Mouse (Mus musculus) E14TG2a.4 (cell line): ENCODE data around the gene Rab40c.

Source experiments
- CTCF ChIP-seq: conservative IDR thresholded peaks from 2 replicates; pipeline ENCODE4 v1.5.1; 2014; ENCODE audit warnings: low read length
- NANOG ChIP-seq: IDR thresholded peaks from 2 replicates; pipeline ENCODE4 v1.6.1; 2014; ENCODE audit warnings: borderline replicate concordance, low read length, mixed read lengths
- POU5F1 ChIP-seq: IDR thresholded peaks from 2 replicates; pipeline ENCODE4 v1.6.1; 2014; ENCODE audit warnings: low read length, borderline replicate concordance

- TF ChIP-seq CTCF (no peak), NANOG (no peak), POU5F1 (no peak)
Observed at GRCm38 (mm10) chr17:25919144-25919785, at the start of gene Rab40c.
